Mouse (Mus musculus) A20 (cell line): ENCODE results near the gene Gm6309.
"Not testable (repeated sequence)": the region's sequence is repeated elsewhere in the genome, so short reads cannot be mapped to it uniquely, and the experiment has no call there.

Experiments
- DNase-seq: peaks from one replicate; pipeline ENCODE4 v3.0.0-alpha.2; 2011; ENCODE audit warnings: low read depth, low spot score

Gm6309 gene

DNA sequence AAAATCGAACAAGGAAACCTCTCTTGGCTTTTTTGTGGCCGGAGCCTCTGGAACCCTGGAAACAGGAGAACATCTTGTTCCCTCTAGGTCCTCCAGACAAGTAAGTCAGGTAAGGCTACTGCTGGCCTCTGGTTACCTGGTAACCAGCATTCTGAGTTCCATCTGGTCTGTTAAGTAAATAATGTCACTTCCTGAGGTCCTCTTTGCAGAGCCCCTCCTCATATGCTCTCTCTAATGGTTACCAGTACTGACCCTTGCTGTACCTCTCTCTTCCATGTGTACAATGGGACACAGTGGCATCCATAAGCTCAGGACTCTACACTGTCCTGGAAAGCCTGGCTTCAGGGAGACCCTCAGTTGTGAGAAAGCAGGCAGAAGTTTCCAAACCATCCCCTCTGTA is at the start of gene Gm6309:
Gene Gm6309 (minus strand): TSS at position 101 of the 400 bp plus-strand sequence.
- DNase-seq, result not testable (repeated sequence)

- no peak for DNase-seq
Observed at GRCm38 (mm10) chr5:146205537-146205936, 35.0 kb upstream of the Gm6309 start.

DNA sequence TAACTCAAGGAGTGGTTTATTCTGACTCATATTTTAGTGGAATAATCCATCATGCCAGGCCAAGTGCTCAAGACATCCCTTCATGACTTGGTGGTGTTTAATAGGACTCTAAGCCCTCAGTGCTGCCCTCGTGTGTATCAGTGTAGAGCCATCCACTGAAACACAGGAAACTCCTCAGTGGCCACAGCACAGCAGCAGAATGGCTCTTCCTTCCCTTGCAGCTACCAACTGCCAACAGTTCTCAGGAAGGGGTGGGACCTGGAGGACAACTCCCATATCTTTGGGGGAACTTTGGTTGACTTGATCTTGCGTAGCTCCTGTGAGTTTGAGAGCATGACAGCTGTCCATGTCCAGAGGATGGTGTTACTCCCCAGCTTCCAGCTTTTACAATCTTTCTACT is 33.4 kb upstream of the Gm6309 start:
- DNase-seq, result no peak

DNA sequence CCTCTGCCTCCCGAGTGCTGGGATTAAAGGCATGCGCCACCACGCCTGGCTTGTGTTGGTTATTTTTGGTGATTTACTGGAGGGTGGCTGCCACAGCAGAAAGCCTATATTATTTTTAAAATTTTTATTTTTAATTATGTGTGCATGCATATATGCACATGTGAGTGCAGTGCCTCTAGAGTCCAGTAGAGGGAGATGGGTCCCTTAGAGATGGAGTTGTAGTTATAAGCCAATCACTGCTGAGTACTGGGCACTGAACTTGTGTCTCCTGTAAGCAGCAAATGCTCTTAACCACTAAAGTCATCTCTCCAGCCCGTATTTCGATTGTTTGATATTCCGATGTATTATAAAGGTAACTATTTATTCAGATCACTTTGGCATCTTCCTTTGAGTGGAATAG is 30.1 kb upstream of the Gm6309 start:
- peak; percentile 18 for DNase-seq

GRCm38 (mm10) chr5:146199540-146199939 is 29.0 kb upstream of the Gm6309 start:
- peak; percentile 34 for DNase-seq

- no peak for DNase-seq
Observed at GRCm38 (mm10) chr5:146199073-146199472, 28.6 kb upstream of the Gm6309 start.

- DNase-seq, result no peak
Observed at GRCm38 (mm10) chr5:146193360-146193759, 22.8 kb upstream of the Gm6309 start.

- no peak for DNase-seq
Observed at GRCm38 (mm10) chr5:146190501-146191269, 20.2 kb upstream of the Gm6309 start.

DNA sequence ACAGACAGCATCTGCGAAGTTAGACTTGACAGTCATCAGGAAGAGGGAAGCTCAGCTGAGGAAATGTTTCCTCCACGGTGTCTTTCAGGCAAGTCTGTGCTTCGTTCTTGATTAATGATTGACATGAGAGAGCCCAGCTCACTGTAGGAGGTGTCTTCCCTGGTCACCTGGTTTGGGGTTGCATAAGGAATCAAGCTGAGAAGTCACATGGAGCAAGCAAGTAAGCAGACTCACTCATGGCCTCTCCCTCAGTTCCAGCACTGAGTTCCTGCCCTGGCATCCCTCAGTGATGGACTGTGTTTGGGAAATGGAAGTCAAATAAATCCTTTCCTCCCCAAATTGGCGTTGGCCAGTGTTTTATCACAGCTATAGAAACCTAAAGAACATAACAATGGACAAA is 19.6 kb upstream of the Gm6309 start:
- no peak for DNase-seq

GRCm38 (mm10) chr5:146188712-146189111 is 18.2 kb upstream of the Gm6309 start:
- no peak for DNase-seq

- DNase-seq, result no peak
Observed at GRCm38 (mm10) chr5:146188144-146188543, 17.6 kb upstream of the Gm6309 start.

DNA sequence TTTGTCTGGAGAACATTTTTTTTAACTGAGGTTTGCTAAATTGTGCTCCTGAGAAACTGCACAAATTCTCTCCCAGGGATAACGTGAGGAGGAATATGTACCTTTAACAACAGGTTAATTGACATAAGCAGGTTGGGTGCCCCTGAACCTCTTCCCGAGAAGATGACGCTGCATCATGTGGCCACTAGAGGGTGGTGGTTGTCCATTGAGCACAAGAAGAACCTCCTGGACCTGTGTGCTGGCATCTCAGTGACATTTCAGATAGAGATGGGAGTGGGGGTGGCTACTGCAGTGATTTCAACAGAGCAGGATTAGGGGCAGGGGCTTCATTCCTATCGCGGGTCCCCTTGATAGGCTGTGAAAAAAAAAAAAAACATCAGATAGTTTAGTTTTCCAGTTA is 16.9 kb upstream of the Gm6309 start:
- DNase-seq, result not testable (repeated sequence)

- DNase-seq, result not testable (repeated sequence)
Observed at GRCm38 (mm10) chr5:146185204-146185603, 14.7 kb upstream of the Gm6309 start, which contains the start of gene 1700001J03Rik. Gene 1700001J03Rik (minus strand): TSS chr5:146185304.

DNA sequence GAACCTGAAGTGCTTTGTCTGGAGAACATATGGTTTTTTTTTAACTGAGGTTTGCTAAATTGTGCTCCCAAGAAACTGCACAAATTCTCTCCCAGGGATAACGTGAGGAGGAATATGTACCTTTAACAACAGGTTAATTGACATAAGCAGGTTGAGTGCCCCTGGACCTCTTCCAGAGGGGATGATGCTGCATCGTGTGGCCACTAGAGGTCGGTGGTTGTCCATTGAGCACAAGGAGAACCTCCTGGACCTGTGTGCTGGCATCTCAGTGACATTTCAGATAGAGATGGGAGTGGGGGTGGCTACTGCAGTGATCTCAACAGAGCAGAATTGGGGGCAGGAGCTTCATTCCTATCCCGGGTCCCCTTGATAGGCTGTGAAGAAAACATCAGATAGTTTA is 2.2 kb upstream of the Gm6309 start:
- peak; percentile 38 for DNase-seq

DNA sequence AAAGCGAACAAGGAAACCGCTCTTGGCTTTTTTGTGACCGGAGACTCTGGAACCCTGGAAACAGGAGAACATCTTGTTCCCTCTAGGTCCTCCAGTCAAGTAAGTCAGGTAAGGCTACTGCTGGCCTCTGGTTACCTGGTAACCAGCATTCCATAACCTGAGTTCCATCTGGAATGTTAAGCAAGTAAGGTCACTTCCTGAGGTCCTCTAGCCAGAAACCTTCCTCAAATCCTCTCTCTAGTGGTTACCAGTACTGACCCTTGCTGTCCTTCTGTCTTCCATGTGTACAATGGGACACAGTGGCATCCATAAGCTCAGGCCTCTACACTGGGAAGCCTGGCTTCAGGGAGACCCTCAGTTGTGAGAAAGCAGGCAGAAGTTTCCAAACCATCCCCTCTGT is 10.1 kb downstream of the Gm6309 start, which contains the start of gene Gm5565:
Gene Gm5565 (minus strand): TSS at position 101 of the 400 bp plus-strand sequence.
- DNase-seq, result not testable (repeated sequence)

DNA sequence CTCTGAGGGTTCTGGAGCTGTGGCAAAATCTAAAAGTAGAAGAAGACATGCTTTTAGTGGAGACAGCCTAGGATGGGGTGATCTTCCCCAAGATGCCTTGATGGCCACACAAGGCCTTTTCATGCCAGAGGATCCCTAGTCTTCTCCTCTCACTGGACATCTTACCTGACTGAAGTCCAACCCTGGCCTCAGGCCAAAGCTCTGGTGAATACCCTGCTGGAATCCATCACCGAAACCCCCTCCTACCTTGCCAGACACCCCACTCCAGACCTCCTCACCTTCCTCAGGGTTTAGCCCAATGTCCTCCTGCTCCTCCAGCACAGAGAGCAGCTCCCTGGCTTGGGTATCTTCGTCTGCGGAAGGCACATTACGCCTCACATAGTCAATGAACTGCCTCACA is 12.2 kb downstream of the Gm6309 start:
- DNase-seq, result not testable (repeated sequence)

- peak; percentile 68 for DNase-seq
Observed at GRCm38 (mm10) chr5:146150454-146150853, 20.1 kb downstream of the Gm6309 start.

GRCm38 (mm10) chr5:146147903-146148302 is 22.6 kb downstream of the Gm6309 start:
- no peak for DNase-seq
